Mouse (Mus musculus): ENCODE measurements around the gene Chchd4. TPM values are rescaled to one million over a fixed set of nuclear protein-coding genes. Genes with fewer than 3 reads are reported as not detected.

The Chchd4 gene
- total RNA-seq, 2 experiments from 2014 or later: 8.6 to 8.7 TPM

Other genes with a start within 250 kb of the Chchd4 start
- gene Wnt7a, start 62.2 kb downstream of the Chchd4 start, total RNA-seq (2021): not detected
- 10 to 100 TPM; 22.7 to 39.4 TPM for gene Tmem43, start 157 bp upstream of the Chchd4 start, total RNA-seq (2021)
- 1 to 10 TPM; 6.4 to 6.9 TPM for gene Xpc, start 42.3 kb upstream of the Chchd4 start, total RNA-seq (2021)
- 10 to 100 TPM; 35.6 to 36.4 TPM for gene Lsm3, start 42.4 kb upstream of the Chchd4 start, total RNA-seq (2021)
- gene Slc6a6, start 210.5 kb upstream of the Chchd4 start, total RNA-seq (2021): 10 to 100 TPM; 52.1 to 57.8 TPM